Mouse (Mus musculus): ENCODE results near the gene Them5. TPM values are rescaled to one million over a fixed set of nuclear protein-coding genes. Genes with fewer than 3 reads are reported as not detected.

Them5 gene
- total and polyA plus RNA-seq, 2 experiments from 2014 or later = 0.11 TPM; not detected in 1

DNA sequence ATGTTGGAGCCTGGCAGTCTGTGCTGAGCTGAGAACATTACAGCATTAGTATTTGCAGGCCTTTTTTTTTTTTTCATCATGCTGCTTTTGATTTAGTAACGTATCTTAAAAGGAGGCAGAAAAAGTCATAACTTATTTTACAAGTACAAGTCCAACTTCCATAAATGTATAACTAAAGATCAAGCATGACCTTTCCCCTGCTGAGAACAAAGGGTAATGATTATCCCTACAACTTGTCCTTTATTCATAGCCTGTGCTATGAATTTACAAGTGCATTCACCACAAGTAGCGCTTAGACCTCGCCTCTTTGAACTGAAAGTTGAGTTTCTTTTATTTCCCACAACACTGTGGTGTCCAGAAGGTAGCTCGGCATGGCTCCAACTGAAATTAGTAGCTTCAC, 30.5 kb upstream of the Them5 start:
- no peak for TF ChIP-seq CTCF (IDR thresholded peaks at IDR 0.05; ENCODE audit: low read depth)
- H3K4me1 ChIP-seq (ENCODE audit: insufficient read depth, low read length) = no peaks in the 10 kb centered on the region; the same call in 1 of the 2 replicates
- no peaks in the 10 kb centered on the region for H3K36me3 ChIP-seq (ENCODE audit: insufficient read depth, low read length)
- H3K9me3 ChIP-seq (ENCODE audit: low read length) = no peaks in the 10 kb centered on the region
- peak overlapping the region; percentile 60 for H3K4me2 ChIP-seq (ENCODE audit: low read depth, low read length)
- H3K27me3 ChIP-seq (ENCODE audit: insufficient read depth, low read length) = no peaks in the 10 kb centered on the region
- DNase-seq (ENCODE audit: low spot score) (no peak), ATAC-seq (no peak)
- no peak overlapping the region for H3K27ac ChIP-seq
- H3K4me3 ChIP-seq (ENCODE audit: low read length) = peak overlapping the region; percentile 58
- WGBS = 69% methylated on average over 4 of the region's 4 CpGs
- 0 out of 2 replicates have a peak overlapping the region, but pooled peaks have one; percentile 54 for H3K9ac ChIP-seq (replicated peaks; ENCODE audit: low read length)

DNA sequence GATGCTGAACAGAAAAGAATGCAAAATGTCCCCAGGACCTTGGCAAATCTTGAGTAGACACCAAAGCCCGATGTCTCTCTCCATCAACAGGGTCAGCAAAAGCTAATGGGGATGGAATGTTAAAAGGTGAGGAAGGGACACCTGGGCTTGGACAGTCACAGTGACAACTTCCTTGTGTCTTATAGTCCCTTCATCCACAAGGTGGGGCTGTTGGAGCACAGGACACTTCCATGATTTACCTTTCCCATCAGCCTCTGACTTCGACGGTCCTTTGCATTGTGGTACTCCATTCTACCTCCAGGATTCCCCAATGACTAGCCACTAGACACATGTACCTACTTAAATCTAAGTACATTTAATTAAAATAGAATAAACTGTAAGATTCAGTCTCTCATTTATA, 13.2 kb upstream of the Them5 start:
- Histone ChIP-seq H3K9me3 (ENCODE audit: low read length) (no peaks in the 10 kb centered on the region), H3K4me3 (ENCODE audit: low read length) (no peak overlapping the region), H3K27ac (no peak overlapping the region), H3K9ac (replicated peaks; ENCODE audit: low read length) (no peak overlapping the region), H3K4me2 (ENCODE audit: low read depth, low read length) (no peak overlapping the region), H3K36me3 (ENCODE audit: insufficient read depth, low read length) (peaks cover 30% of the 10 kb centered on the region), H3K4me1 (ENCODE audit: insufficient read depth, low read length) (no peaks in the 10 kb centered on the region), H3K27me3 (ENCODE audit: insufficient read depth, low read length) (no peaks in the 10 kb centered on the region)
- peak; percentile 60 for TF ChIP-seq CTCF (IDR thresholded peaks at IDR 0.05; ENCODE audit: low read depth)
- WGBS = 56% methylated on average over 3 of the region's 3 CpGs
- DNase-seq (ENCODE audit: low spot score) (peak; percentile 35), ATAC-seq (peak; percentile 29; the same call in 1 of the 2 replicates)

DNA sequence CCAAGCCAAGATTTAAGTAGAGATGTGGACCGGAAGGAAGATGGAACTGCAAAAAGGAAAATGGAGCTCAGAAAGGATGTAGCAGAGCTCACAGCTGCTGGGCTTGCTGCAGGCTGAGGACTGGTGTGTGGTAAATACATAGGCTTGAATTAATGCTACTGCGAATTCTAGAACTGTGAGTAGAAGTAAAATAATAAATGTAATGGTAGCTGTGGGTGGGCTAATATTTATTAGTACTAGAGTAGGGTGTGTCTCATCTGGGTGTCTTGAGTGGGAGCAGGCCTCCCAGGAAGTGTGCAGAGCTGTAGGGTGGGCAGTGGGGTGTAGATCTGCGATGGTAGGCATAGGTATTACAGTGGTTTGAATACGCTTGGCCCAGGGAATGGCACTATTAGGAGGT, 7.5 kb upstream of the Them5 start:
- Histone ChIP-seq H3K27me3 (ENCODE audit: insufficient read depth, low read length) (no peaks in the 10 kb centered on the region), H3K27ac (no peak overlapping the region), H3K4me2 (ENCODE audit: low read depth, low read length) (no peak overlapping the region), H3K4me1 (ENCODE audit: insufficient read depth, low read length) (no peaks in the 10 kb centered on the region), H3K4me3 (ENCODE audit: low read length) (no peak overlapping the region), H3K9me3 (ENCODE audit: low read length) (no peaks in the 10 kb centered on the region), H3K9ac (replicated peaks; ENCODE audit: low read length) (no peak overlapping the region), H3K36me3 (ENCODE audit: insufficient read depth, low read length) (peaks cover 10% of the 10 kb centered on the region; the same call in 1 of the 2 replicates)
- ATAC-seq = no peak
- 91% methylated on average over 4 of the region's 4 CpGs for WGBS
- DNase-seq (ENCODE audit: low spot score) = no peak
- TF ChIP-seq CTCF (IDR thresholded peaks at IDR 0.05; ENCODE audit: low read depth) = no peak

DNA sequence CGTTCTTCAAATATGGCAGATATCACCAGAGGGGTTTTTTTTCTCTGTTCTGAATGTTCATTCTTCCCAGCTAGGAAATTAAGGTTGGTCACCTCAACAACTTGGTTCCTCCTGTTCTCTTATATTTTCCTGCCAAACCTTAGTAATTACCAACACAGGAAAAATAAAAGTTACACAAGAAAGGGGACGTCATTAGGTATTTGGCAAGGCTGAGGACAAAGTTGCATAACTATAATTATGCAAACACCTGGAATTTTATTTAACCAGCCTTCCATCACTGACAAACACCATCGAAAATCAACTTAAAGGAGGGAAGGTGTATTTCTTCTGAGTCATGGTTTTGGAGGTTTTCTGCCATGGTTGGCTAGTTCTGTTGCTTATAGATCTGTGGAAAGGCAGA, 3.4 kb upstream of the Them5 start:
- no peak overlapping the region for H3K27ac ChIP-seq
- WGBS = 87% methylated on average over 3 of the region's 3 CpGs
- H3K36me3 ChIP-seq (ENCODE audit: insufficient read depth, low read length) = no peaks in the 10 kb centered on the region
- DNase-seq (ENCODE audit: low spot score) (no peak), ATAC-seq (no peak)
- no peaks in the 10 kb centered on the region for H3K27me3 ChIP-seq (ENCODE audit: insufficient read depth, low read length)
- H3K4me3 ChIP-seq (ENCODE audit: low read length) = no peak overlapping the region
- TF ChIP-seq CTCF (IDR thresholded peaks at IDR 0.05; ENCODE audit: low read depth) = no peak
- 0 out of 2 replicates have a peak, but pooled peaks cover 4% of the 10 kb centered on the region for H3K4me1 ChIP-seq (ENCODE audit: insufficient read depth, low read length)
- no peaks in the 10 kb centered on the region for H3K9me3 ChIP-seq (ENCODE audit: low read length)
- no peak overlapping the region for H3K9ac ChIP-seq (replicated peaks; ENCODE audit: low read length)
- no peak overlapping the region for H3K4me2 ChIP-seq (ENCODE audit: low read depth, low read length)

DNA sequence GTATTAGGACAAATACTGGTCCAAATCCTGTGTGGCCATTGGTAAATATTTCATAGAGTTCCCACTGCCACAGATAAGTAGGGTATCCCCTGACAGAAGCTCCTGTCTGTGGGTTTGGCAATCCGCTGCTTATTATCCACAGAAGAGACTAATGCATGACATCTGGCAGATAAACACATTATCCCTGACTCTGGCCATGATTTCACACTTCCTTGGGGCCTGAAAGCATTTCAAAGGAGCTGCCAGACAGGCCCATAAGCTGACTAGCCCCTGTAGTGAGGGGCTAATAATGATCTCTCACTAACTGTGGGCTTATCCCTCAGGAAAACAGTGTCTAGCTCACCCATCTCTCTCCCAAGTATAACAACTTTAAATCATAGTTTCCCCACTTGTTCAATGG, 653 bp downstream of the Them5 start:
- peak; percentile 48 for DNase-seq (ENCODE audit: low spot score)

DNA sequence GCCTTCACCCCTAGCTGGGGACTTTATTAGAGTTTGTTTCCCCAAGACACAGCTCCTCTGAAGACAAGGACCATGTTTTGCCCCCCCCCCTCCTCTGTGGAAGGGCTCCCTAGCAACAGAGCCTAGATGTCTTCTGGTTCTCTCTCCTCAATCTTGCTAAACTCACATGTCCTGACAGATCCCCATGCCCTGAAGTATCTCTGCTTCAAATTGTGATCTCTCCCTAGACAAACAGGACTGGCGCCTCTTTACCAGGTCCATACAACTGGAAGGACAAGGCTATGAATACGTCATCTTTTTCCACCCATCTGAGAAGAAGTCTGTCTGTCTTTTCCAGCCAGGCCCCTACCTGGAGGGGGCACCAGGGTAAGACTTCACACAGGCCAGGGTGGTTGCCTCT, 2.3 kb downstream of the Them5 start:
- no peak overlapping the region for H3K9ac ChIP-seq (replicated peaks; ENCODE audit: low read length)
- no peak; the same call in 1 of the 2 replicates for ATAC-seq
- no peak for DNase-seq (ENCODE audit: low spot score)
- H3K36me3 ChIP-seq (ENCODE audit: insufficient read depth, low read length) = no peaks in the 10 kb centered on the region
- no peaks in the 10 kb centered on the region for H3K9me3 ChIP-seq (ENCODE audit: low read length)
- no peak for TF ChIP-seq CTCF (IDR thresholded peaks at IDR 0.05; ENCODE audit: low read depth)
- H3K27me3 ChIP-seq (ENCODE audit: insufficient read depth, low read length) = no peaks in the 10 kb centered on the region
- no peak overlapping the region for H3K27ac ChIP-seq
- 0 out of 2 replicates have a peak, but pooled peaks cover 4% of the 10 kb centered on the region for H3K4me1 ChIP-seq (ENCODE audit: insufficient read depth, low read length)
- H3K4me3 ChIP-seq (ENCODE audit: low read length) = no peak overlapping the region
- 85% methylated on average over 2 of the region's 2 CpGs for WGBS
- no peak overlapping the region for H3K4me2 ChIP-seq (ENCODE audit: low read depth, low read length)

More for the DNA sequence above, 653 bp downstream of the Them5 start:
- Histone ChIP-seq H3K27me3 (ENCODE audit: insufficient read depth, low read length) (no peaks in the 10 kb centered on the region), H3K4me2 (ENCODE audit: low read depth, low read length) (no peak overlapping the region), H3K9ac (replicated peaks; ENCODE audit: low read length) (no peak overlapping the region), H3K4me3 (ENCODE audit: low read length) (no peak overlapping the region), H3K27ac (no peak overlapping the region), H3K36me3 (ENCODE audit: insufficient read depth, low read length) (no peaks in the 10 kb centered on the region), H3K4me1 (ENCODE audit: insufficient read depth, low read length) (0 out of 2 replicates have a peak, but pooled peaks cover 4% of the 10 kb centered on the region), H3K9me3 (ENCODE audit: low read length) (no peaks in the 10 kb centered on the region)
- no peak for TF ChIP-seq CTCF (IDR thresholded peaks at IDR 0.05; ENCODE audit: low read depth)
- ATAC-seq = peak; percentile 69
- 32% methylated on average over 1 of the region's 1 CpGs for WGBS

DNA sequence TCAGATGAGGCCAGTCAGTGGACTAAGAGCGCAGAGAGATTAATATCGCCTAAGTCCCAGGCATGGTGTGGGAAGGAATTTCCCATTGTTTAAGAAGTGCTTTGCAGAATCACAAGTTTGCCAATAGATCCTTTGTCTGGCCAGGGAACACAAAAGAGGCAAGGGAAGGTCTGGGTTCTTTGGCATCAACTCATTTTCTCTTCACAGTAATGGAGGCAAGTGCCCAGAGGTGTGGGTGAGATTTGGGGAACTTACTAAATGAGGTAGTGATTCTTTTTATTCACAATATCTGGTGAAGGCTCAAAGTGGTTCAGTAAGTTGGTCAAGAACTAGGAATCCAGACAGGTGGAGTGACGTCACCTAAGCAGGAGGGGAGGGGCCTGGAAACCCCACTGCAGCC, 3.0 kb downstream of the Them5 start:
- no peaks in the 10 kb centered on the region for H3K27me3 ChIP-seq (ENCODE audit: insufficient read depth, low read length)
- H3K9ac ChIP-seq (replicated peaks; ENCODE audit: low read length) = no peak overlapping the region
- DNase-seq (ENCODE audit: low spot score) (no peak), ATAC-seq (no peak)
- no peak for TF ChIP-seq CTCF (IDR thresholded peaks at IDR 0.05; ENCODE audit: low read depth)
- no peaks in the 10 kb centered on the region for H3K9me3 ChIP-seq (ENCODE audit: low read length)
- H3K4me1 ChIP-seq (ENCODE audit: insufficient read depth, low read length) = 0 out of 2 replicates have a peak, but pooled peaks cover 4% of the 10 kb centered on the region
- H3K4me3 ChIP-seq (ENCODE audit: low read length) = no peak overlapping the region
- no peak overlapping the region for H3K4me2 ChIP-seq (ENCODE audit: low read depth, low read length)
- WGBS = 66% methylated on average over 3 of the region's 3 CpGs
- no peak overlapping the region for H3K27ac ChIP-seq
- no peaks in the 10 kb centered on the region for H3K36me3 ChIP-seq (ENCODE audit: insufficient read depth, low read length)
